8 mouse cellular contexts compared by ENCODE assay signal in the genomic region with DNA sequence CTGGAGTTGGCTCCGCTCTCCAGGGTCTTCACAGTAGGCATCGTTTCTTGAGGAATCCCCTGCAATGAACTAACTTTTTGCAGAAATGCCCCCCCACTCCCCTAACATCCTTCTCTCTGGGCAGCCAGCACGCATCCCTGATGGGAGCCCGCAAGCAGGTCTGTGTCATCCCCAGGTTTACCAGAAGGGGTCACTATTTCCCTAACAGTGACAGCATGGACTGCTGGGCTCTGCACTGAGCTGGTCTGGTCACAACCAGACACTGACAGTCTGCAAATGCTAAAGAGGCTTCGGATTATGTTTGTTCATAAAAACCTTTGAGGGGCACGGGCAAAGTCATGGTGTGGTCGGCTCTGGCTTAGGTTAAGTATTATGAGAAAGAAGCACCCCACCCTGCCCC.
DNase-seq lines count a peak whose midpoint lies in the region; ATAC-seq and TF ChIP-seq lines count a peak whose summit lies in the region.

No protein-coding gene starts in this region.

- WGBS in bone marrow, adult 2 months, result 12% methylated on average over 7 of the region's 7 CpGs
- 10% methylated on average over 7 of the region's 7 CpGs for WGBS in embryonic facial prominence, embryonic 14.5 days
- WGBS in kidney, embryonic 14.5 days, result 17% methylated on average over 7 of the region's 7 CpGs
- 17% methylated on average over 7 of the region's 7 CpGs for WGBS in limb, embryonic 13.5 days

- no peak overlapping the region for H3K9ac ChIP-seq in embryonic facial prominence, embryonic 14.5 days (ENCODE audit: low read depth, low read length)
- no peak overlapping the region for H3K9ac ChIP-seq in kidney, embryonic 14.5 days (ENCODE audit: low read depth, low read length)
- H3K9ac ChIP-seq in limb, embryonic 13.5 days, result no peak overlapping the region

- no peak for TF ChIP-seq POLR2A in bone marrow, adult 2 months (IDR thresholded peaks at IDR 0.05; ENCODE audit: borderline replicate concordance, control insufficient read depth, low read depth, low read length)

- H3K4me3 ChIP-seq in bone marrow, adult 2 months (replicated peaks; ENCODE audit: control insufficient read depth, low read depth, low read length), result no peak overlapping the region
- H3K4me3 ChIP-seq in embryonic facial prominence, embryonic 14.5 days (ENCODE audit: low read depth, low read length), result no peak overlapping the region
- H3K4me3 ChIP-seq in kidney, embryonic 14.5 days (ENCODE audit: low read length), result no peak overlapping the region
- H3K4me3 ChIP-seq in limb, embryonic 13.5 days, result no peak overlapping the region

- peak; percentile 81 for TF ChIP-seq CTCF in bone marrow, adult 2 months (IDR thresholded peaks at IDR 0.05; ENCODE audit: control insufficient read depth, insufficient read depth, low read length)

- no peaks in the 10 kb centered on the region for H3K9me3 ChIP-seq in embryonic facial prominence, embryonic 14.5 days (ENCODE audit: control insufficient read depth, low read length)
- no peaks in the 10 kb centered on the region for H3K9me3 ChIP-seq in kidney, embryonic 14.5 days (ENCODE audit: control insufficient read depth, low read length)
- H3K9me3 ChIP-seq in limb, embryonic 13.5 days, result no peaks in the 10 kb centered on the region

- H3K27me3 ChIP-seq in embryonic facial prominence, embryonic 14.5 days (replicated peaks; ENCODE audit: control insufficient read depth, insufficient read depth, low read length), result no peaks in the 10 kb centered on the region; the same call in 1 of the 2 replicates
- no peaks in the 10 kb centered on the region for H3K27me3 ChIP-seq in kidney, embryonic 14.5 days (ENCODE audit: control insufficient read depth, insufficient read depth, low read length)
- H3K27me3 ChIP-seq in limb, embryonic 13.5 days, result no peaks in the 10 kb centered on the region

- no peak overlapping the region for H3K27ac ChIP-seq in bone marrow, adult 2 months (ENCODE audit: control insufficient read depth, insufficient read depth, low read depth, low read length, poor library complexity)
- H3K27ac ChIP-seq in embryonic facial prominence, embryonic 14.5 days (replicated peaks; ENCODE audit: low read depth, low read length), result no peak overlapping the region
- no peak overlapping the region for H3K27ac ChIP-seq in kidney, embryonic 14.5 days (ENCODE audit: low read depth, low read length)
- no peak overlapping the region for H3K27ac ChIP-seq in limb, embryonic 13.5 days

- no peaks in the 10 kb centered on the region for H3K36me3 ChIP-seq in embryonic facial prominence, embryonic 14.5 days (ENCODE audit: control insufficient read depth, insufficient read depth, low read length)
- no peaks in the 10 kb centered on the region for H3K36me3 ChIP-seq in kidney, embryonic 14.5 days (ENCODE audit: control insufficient read depth, insufficient read depth, low read length)
- no peaks in the 10 kb centered on the region for H3K36me3 ChIP-seq in limb, embryonic 13.5 days

- DNase-seq in CD4-positive helper T cell, adult 2 months (ENCODE audit: low read depth, low spot score), result peak; percentile 71
- DNase-seq in embryonic facial prominence, embryonic 14.5 days (ENCODE audit: low spot score), result peak; percentile 87
- peak; percentile 68 to 79 for DNase-seq in heart, adult 9 months (ENCODE audit: low spot score in 2 of 2)
- DNase-seq in spleen, postnatal 36 days (ENCODE audit: low spot score in 2 of 2), result peak; percentile 58 to 65

- no peak overlapping the region for H3K4me2 ChIP-seq in embryonic facial prominence, embryonic 14.5 days (ENCODE audit: low read depth, low read length)
- H3K4me2 ChIP-seq in kidney, embryonic 14.5 days (replicated peaks; ENCODE audit: low read depth, low read length), result no peak overlapping the region
- H3K4me2 ChIP-seq in limb, embryonic 13.5 days (replicated peaks), result no peak overlapping the region

- H3K4me1 ChIP-seq in bone marrow, adult 2 months (ENCODE audit: control insufficient read depth, insufficient read depth, low read length), result no peaks in the 10 kb centered on the region
- H3K4me1 ChIP-seq in embryonic facial prominence, embryonic 14.5 days (ENCODE audit: control insufficient read depth, insufficient read depth, low read length), result peaks cover 8% of the 10 kb centered on the region; the same call in 1 of the 2 replicates
- no peaks in the 10 kb centered on the region for H3K4me1 ChIP-seq in kidney, embryonic 14.5 days (ENCODE audit: control insufficient read depth, insufficient read depth, low read length)
- peaks cover 8% of the 10 kb centered on the region for H3K4me1 ChIP-seq in limb, embryonic 13.5 days

- peak; percentile 92 for ATAC-seq in embryonic facial prominence, embryonic 14.5 days (ENCODE audit: low read depth)
- peak; percentile 83 for ATAC-seq in kidney, embryonic 14.5 days (ENCODE audit: low FRiP score, low TSS enrichment)
- peak; percentile 73 for ATAC-seq in limb, embryonic 13.5 days (ENCODE audit: low FRiP score, low read depth)
- peak; percentile 71 for ATAC-seq in monocyte, adult 5-6 weeks (replicated peaks; ENCODE audit: insufficient number of reproducible peaks, low FRiP score, low TSS enrichment, poor library complexity, severe bottlenecking)
